Mouse (Mus musculus) kidney, postnatal 25 days (tissue): ENCODE measurements around the gene Phtf2.
A peak's percentile ranks its signal among the peaks of the same experiment; 100 is the strongest.

Experiments used
- DNase-seq, 2 experiments: peaks; one replicate each; pipeline ENCODE4 v3.0.0; 2021; ENCODE audit warnings: mixed read lengths in 2 of 2

Gene Phtf2

DNA sequence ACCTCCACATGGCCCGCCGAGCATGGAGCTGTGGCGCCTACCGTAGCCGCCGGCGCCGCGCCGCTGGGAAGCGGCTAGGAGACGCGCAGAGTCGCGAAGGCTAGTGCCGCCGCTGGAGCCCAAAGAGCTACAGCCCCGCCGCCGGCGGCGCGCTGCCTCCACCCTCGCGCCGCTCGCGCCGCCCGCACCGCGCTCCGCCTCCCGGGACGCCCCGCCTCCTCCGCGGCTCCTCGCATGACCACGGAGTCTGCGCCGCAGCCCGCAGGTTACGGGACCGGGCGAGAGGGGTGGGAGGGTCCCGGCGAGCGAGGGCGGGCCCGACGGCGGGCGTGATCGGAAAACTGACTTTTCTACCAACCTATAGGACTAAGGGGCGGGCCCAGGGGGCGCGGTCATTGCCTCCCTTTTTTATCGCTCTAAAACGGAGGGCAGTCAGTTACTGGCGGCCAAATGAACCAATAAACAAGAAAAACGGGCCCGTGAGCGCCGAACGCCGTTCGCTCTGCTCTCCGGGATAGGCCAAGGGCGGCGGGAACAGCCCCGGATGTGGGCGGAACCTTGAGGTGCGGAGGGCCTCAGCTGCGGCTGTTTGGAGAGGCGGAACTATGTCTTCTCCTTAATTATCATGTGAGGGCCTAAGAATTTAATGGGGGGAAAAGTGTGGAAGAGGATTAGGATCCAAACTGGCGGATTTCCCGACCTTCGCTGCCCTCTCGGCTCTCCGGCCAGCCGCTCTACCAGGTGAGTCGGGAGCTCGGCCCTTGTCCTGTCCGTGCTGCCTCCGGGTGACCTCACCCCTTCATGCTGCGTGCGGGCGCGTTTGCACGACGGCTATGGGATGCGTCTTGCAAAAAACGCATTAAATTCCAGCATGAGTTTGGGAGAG lies at the start of gene Phtf2, which contains the start of gene Tmem60:
TSS of gene Phtf2 (minus strand) at position 210 of the 886 bp plus-strand sequence.
TSS of gene Tmem60 (plus strand) at position 277 of the 886 bp plus-strand sequence.
- DNase-seq = peak; percentile 99

GRCm38 (mm10) chr5:20931300-20931699 lies 49.4 kb upstream of the Phtf2 start:
- no peak for DNase-seq

- no peak for DNase-seq
Measured at GRCm38 (mm10) chr5:20930430-20930829, 48.5 kb upstream of the Phtf2 start.

- DNase-seq = no peak
Measured at GRCm38 (mm10) chr5:20929669-20930151, 47.8 kb upstream of the Phtf2 start.

DNA sequence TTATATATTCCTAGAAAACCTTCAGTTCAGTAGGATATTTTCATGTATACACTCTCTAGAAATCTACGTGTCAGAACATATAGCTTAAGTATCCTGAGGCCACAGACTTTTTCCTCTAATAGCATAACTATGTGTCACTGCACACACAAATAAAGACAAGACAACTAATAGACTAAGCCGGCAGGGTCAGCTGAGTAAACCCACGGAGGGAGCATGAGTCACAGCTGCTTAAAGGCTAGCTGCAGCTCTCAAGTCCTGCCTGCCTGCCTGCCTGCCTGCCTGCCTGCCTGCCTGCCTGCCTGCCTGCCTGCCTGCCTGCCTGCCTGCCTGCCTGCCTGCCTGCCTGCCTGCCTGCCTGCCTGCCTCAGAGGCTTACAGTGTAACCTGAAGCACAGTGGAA lies 43.5 kb upstream of the Phtf2 start:
- DNase-seq = no peak

DNA sequence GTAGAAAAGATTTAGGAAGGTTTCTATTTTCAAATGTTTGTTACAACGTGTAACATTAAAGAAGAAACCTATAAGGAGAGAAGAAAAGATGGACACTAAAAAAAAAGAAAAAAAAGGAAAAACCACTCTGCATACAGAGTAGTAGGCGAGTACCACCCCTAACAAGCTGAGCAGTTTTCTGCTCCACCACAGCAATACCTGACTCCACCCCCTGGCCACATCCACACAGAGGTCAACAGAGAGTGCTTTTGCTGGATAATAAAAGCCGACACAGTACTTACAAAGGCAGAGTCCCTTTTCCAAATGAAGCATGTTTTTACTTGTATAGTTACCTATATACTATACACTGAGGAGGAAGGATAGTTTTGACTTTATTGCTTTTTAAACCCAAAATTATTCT lies 42.7 kb upstream of the Phtf2 start:
- DNase-seq = no peak

DNA sequence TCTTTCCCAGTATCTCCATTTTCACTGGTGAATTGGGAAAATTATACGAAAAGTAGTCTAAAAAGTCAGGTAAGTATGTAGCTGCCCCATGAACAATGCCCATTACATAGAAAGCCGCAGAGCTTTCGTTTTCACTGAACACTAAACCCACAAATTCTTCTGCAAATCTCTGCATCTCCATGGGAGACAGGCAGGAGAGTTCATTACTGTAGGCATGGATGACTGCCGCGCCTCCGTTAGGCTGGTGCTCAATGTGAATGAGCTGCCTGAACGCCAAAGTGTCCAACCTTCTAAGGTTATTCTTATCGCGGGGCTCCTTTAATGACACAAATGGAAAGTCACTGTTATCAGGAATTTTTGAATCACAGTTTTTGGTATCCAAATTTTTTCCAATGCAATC lies 37.6 kb upstream of the Phtf2 start:
- no peak for DNase-seq

DNA sequence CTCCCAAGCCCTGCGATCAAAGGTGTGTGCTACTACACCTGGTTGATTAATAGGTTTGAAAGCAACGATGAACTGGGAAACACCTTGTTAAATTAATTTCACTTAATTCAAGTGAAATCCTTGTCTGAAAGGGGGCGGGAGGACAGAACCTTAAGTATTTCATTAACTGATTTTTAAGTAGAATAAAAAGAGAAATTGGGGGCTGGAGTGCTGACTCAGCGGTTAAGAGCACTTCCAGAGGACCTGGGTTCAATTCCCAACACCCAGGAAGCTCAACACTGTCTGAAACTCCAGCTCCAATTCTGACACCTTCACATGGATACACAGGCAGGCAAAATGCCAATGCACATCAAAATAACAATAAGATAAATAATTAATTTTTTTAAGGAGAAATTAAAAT lies 37.0 kb upstream of the Phtf2 start:
- no peak for DNase-seq

- peak; percentile 56 to 90 for DNase-seq
Measured at GRCm38 (mm10) chr5:20913372-20914275, 31.7 kb upstream of the Phtf2 start.

DNA sequence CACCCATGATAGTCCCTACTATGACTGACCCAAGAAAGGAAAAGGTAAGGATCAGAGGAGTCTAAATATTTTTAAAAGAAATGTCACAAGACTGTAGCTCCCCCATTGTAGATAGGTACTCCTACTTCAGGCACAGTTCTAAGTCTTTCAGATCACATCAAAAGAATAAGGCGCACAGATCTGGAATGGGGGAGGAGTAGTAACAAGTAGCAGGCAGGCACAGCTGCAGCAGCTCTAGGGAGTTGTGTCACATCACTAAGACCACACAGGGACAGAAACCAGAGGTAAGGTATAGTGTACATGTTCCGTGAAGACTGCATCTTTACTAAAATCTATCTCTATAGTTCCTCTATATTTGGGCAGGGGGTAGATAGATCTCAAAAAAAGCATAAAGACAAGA lies 29.8 kb upstream of the Phtf2 start:
- DNase-seq = no peak

GRCm38 (mm10) chr5:20906191-20906590 lies 24.3 kb upstream of the Phtf2 start:
- DNase-seq = no peak

DNA sequence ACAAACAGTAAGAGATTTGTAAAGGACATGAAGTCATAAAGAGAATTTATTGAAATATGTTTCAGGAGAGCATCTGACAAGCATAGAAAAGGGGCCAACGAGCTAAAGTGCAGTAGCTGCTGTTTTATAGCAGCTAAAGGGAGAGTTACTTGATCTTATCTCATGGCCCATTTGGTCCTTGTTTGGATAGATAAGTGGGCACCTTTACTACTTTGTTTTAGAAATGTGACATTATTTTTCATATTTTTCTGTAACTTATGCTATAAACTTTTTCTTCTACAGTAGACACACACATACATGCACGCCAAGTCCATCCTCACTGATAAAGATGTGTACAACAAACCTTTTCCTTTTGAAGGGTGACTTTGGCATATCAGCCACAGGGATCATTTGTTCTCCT lies 23.5 kb upstream of the Phtf2 start:
- no peak for DNase-seq

- DNase-seq = no peak
Measured at GRCm38 (mm10) chr5:20904647-20905046, 22.7 kb upstream of the Phtf2 start.

GRCm38 (mm10) chr5:20897446-20898167 lies 15.7 kb upstream of the Phtf2 start:
- DNase-seq = no peak

DNA sequence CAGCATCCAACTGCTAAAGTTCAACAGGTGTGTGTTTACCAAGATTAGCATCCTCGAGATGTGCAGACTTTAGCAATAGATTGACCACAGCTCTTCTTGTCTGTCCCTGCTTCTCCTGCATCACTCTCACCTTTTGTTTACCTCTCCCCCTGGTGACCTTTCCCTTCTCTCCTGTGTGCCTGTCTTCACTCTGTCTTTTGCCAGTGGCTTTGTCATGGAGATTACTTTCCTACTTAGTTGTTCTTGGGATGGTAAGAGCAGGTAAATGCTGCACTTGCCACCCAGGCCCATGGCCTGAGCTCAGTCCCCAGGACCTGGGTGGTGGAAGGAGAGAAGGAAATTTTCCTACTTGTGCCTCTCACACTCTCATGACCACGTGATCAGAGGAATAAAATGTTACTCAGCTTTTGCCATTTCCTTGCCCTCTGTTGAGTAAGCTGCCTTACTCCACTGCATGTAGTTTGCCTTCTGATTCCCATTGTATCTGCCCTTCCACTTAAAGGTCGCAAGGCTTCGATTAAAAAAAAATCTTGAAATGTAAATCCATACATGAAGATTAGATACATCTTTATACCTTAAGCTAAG lies 2.2 kb upstream of the Phtf2 start:
- DNase-seq = no peak

DNA sequence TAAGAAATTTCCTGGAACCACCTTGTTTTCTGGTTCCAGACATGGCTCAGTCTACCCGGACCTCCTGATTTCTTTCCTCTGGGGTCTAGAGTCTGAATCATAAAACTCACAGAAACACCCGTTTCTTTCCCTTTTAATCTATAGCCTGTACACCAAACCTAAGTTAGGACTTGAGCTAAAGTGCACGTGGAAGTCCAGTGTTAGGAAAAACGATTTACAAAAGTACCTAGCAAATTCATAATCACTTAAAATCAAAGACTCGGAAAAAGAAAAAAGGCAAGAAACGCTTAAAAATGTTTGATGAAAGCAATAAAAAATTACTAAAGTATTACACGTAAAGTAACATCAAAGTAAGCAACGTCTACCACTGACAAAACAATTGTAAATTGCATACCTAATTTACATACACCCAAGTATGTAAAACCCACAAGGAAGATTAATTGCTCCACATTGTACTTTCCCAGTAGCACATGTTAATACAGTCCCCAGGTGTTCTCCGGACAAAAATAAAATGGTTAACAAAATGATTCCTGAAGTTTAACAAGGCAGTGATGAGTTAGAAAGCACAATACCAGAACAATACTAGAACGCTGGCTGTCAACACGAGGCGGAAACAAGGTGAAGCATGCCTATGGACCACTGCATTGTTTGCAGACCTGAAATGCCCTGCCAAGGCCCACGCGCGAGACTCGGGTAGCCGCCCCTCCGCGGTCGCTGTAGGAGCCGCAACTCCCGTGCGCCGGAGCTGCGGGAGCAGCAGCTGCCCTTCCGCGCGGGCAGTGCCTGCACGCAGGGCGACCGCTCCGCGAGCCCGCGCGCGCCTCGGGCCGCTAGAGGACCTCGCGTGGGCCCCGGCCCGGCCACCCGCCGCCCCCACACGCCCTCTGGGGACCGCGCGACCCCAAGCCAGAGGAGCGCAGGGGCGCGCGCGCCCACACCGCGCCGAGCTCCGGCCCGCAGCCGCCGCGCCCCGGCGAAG lies 838 bp downstream of the Phtf2 start:
- DNase-seq = peak; percentile 56 to 71

GRCm38 (mm10) chr5:20880386-20880785 lies 1.5 kb downstream of the Phtf2 start:
- no peak for DNase-seq

- DNase-seq = no peak
Measured at GRCm38 (mm10) chr5:20876934-20877426, 4.9 kb downstream of the Phtf2 start.

- DNase-seq = no peak
Measured at GRCm38 (mm10) chr5:20873146-20873545, 8.8 kb downstream of the Phtf2 start.

DNA sequence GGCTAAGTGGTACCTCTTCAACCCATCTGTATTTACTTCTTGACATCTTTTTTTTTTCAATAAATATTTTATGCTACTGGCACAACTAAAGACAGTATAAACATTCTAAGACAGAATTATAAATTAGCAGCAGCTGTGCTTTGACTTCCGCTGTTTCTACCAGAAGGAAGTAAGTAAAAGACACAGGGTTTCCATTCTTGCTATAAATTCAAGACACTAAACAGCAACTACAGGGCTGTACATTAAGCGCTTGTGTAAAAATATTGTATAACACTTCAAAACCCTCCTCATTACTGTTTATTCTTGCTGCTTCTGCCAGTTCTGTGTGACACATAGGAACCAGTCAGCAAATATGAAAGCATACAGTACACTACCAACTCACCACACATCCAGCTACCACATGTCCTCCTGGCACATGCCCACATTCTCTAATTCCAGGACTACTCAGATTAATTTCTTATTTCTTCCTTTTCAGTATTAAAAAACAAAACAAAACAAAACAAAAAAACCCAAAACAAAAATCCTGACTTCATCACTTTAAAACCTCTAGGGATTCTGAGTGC lies 16.6 kb downstream of the Phtf2 start:
- DNase-seq = no peak
